Mouse (Mus musculus) C2C12 (cell line): ENCODE results near the gene Tlcd1. TPM values are rescaled to one million over a fixed set of nuclear protein-coding genes. Genes with fewer than 3 reads are reported as not detected.
"Not testable (repeated sequence)": the region's sequence is repeated elsewhere in the genome, so short reads cannot be mapped to it uniquely, and the experiment has no call there.

Source experiments
- H3K27me3 ChIP-seq: one replicate; pipeline ENCODE4 v1.6.1; 2011; ENCODE audit not compliant: control insufficient read depth, insufficient read depth, insufficient read length
- H3K36me3 ChIP-seq: one replicate; pipeline ENCODE4 v1.6.1; 2011; ENCODE audit not compliant: control insufficient read depth, insufficient read depth
- H3K4me3 ChIP-seq: one replicate; pipeline ENCODE4 v1.5.1; 2011; ENCODE audit warnings: mild to moderate bottlenecking, control low read depth; ENCODE audit not compliant: poor library complexity, insufficient read depth, severe bottlenecking
- H3K79me2 ChIP-seq: one replicate; pipeline ENCODE4 v1.6.1; 2011; ENCODE audit not compliant: control insufficient read depth, insufficient read depth
- H3K79me3 ChIP-seq: one replicate; pipeline ENCODE4 v1.6.1; 2011; ENCODE audit warnings: low read depth, control low read depth
- H3ac ChIP-seq: one replicate; pipeline ENCODE3; 2011; ENCODE audit warnings: low read depth; ENCODE audit not compliant: control insufficient read depth, insufficient read length
- CEBPB ChIP-seq: IDR thresholded peaks from one replicate; pipeline ENCODE4 v1.6.1; 2011; ENCODE audit warnings: low read depth, mild to moderate bottlenecking, control low read depth, moderate library complexity
- CTCF ChIP-seq: IDR thresholded peaks from one replicate; pipeline ENCODE4 v1.5.1; 2011; ENCODE audit not compliant: control insufficient read depth, insufficient read depth, insufficient read length
- FOSL1 ChIP-seq: IDR thresholded peaks from one replicate; pipeline ENCODE4 v1.8.0; 2011; ENCODE audit warnings: mild to moderate bottlenecking, low read length; ENCODE audit not compliant: poor library complexity, insufficient read depth, severe bottlenecking
- MAX ChIP-seq: IDR thresholded peaks from one replicate; pipeline ENCODE4 v1.6.1; 2011; ENCODE audit warnings: mild to moderate bottlenecking, control low read depth
- MYOD1 ChIP-seq: IDR thresholded peaks from one replicate; pipeline ENCODE4 v1.6.1; 2011; ENCODE audit warnings: low read depth; ENCODE audit not compliant: control insufficient read depth, insufficient read length
- MYOG ChIP-seq: IDR thresholded peaks from one replicate; pipeline ENCODE4 v1.6.1; 2011; ENCODE audit not compliant: control insufficient read depth, insufficient read length; ENCODE audit errors: extremely low read depth
- USF1 ChIP-seq: IDR thresholded peaks from one replicate; pipeline ENCODE4 v1.6.1; 2011; ENCODE audit warnings: low read depth, mild to moderate bottlenecking, control low read depth, moderate library complexity
- polyA plus RNA-seq: library from polyadenylated mRNA; unstranded; fragments of >200 nt; fragmentation: generic; extraction: Trizol; gene quantifications from one replicate; pipeline ENCODE4 v1.2.1, GENCODE M21; 2012; ENCODE audit warnings: missing spikeins

Gene Tlcd1
- polyA plus RNA-seq, 1 experiment: 15.9 TPM

GRCm38 (mm10) chr11:78183884-78184514 lies 7.5 kb downstream of the Tlcd1 start:
- Histone ChIP-seq H3K36me3 (peaks cover 37% of the 10 kb centered on the region), H3K79me2 (peaks cover 65% of the 10 kb centered on the region), H3K4me3 (no peak overlapping the region), H3K27me3 (no peaks in the 10 kb centered on the region), H3K79me3 (peaks cover 25% of the 10 kb centered on the region), H3ac (no peak overlapping the region)
- TF ChIP-seq FOSL1 (no peak), CTCF (no peak), MAX (no peak), CEBPB (no peak), USF1 (no peak), MYOG (no peak)

- H3K36me3 ChIP-seq: peaks cover 30% of the 10 kb centered on the region
- peaks cover 26% of the 10 kb centered on the region for H3K79me3 ChIP-seq
- peaks cover 69% of the 10 kb centered on the region for H3K79me2 ChIP-seq
- not testable (repeated sequence) for H3ac ChIP-seq, H3K4me3 ChIP-seq, H3K27me3 ChIP-seq
Observed at GRCm38 (mm10) chr11:78184702-78185101, 8.2 kb downstream of the Tlcd1 start.

- H3K79me2 ChIP-seq: peaks cover 51% of the 10 kb centered on the region
- peak within 1 kb of the TSS; percentile 80 for H3ac ChIP-seq
- H3K4me3 ChIP-seq: peak within 1 kb of the TSS; percentile 82
- no peaks in the 10 kb centered on the region for H3K27me3 ChIP-seq
- TF ChIP-seq MYOD1: no peak
- peak; percentile 42 for TF ChIP-seq MAX
- no peak for TF ChIP-seq FOSL1
- no peak for TF ChIP-seq CTCF
- no peak for TF ChIP-seq MYOG
- TF ChIP-seq CEBPB: peak; percentile 40
- TF ChIP-seq USF1: peak; percentile 52
- H3K36me3 ChIP-seq: peaks cover 37% of the 10 kb centered on the region
- H3K79me3 ChIP-seq: peaks cover 11% of the 10 kb centered on the region
Observed at GRCm38 (mm10) chr11:78188331-78189233, 12.1 kb downstream of the Tlcd1 start, which contains the start of gene Rab34. Gene Rab34, plus strand, starts transcription at chr11:78188430.

GRCm38 (mm10) chr11:78189234-78190040 lies 12.9 kb downstream of the Tlcd1 start:
- H3K79me3 ChIP-seq: peaks cover 11% of the 10 kb centered on the region
- peaks cover 46% of the 10 kb centered on the region for H3K79me2 ChIP-seq
- peak overlapping the region; percentile 82 for H3K4me3 ChIP-seq
- peaks cover 46% of the 10 kb centered on the region for H3K36me3 ChIP-seq
- H3K27me3 ChIP-seq: no peaks in the 10 kb centered on the region
- peak overlapping the region; percentile 80 for H3ac ChIP-seq
- TF ChIP-seq MAX: peak; percentile 32
- TF ChIP-seq CTCF: no peak
- TF ChIP-seq CEBPB: no peak
- TF ChIP-seq USF1: no peak
- TF ChIP-seq FOSL1: no peak
- TF ChIP-seq MYOG: no peak

DNA sequence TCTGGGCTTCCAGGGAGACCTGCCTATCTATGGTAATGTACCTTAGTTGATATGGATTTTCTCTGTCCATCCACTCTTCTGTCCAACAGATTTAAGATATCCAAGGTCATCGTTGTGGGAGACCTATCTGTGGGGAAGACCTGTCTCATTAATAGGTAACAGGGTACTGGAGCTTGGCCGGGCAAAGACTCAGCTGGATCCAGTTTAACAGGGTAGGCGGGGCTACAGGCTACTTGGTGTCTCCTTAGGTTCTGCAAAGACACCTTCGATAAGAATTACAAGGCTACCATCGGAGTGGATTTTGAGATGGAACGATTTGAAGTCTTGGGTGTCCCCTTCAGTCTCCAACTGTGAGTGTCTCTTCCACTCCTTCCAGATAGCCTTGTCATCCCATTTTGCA lies 13.5 kb downstream of the Tlcd1 start:
- Histone ChIP-seq H3K79me3 (peaks cover 11% of the 10 kb centered on the region), H3K27me3 (no peaks in the 10 kb centered on the region), H3K79me2 (peaks cover 45% of the 10 kb centered on the region), H3K4me3 (no peak overlapping the region), H3ac (no peak overlapping the region), H3K36me3 (peaks cover 52% of the 10 kb centered on the region)
- TF ChIP-seq MAX (no peak), MYOD1 (no peak), USF1 (no peak), FOSL1 (no peak), CTCF (no peak), CEBPB (no peak), MYOG (no peak)
